Mouse (Mus musculus): Measurements from ENCODE around the gene Tap1. TPM values are rescaled to one million over a fixed set of nuclear protein-coding genes. Genes with fewer than 3 reads are reported as not detected.

Tap1 gene
- total and polyA plus RNA-seq, 3 experiments = 30.7 to 46.6 TPM; not detected in 1

DNA sequence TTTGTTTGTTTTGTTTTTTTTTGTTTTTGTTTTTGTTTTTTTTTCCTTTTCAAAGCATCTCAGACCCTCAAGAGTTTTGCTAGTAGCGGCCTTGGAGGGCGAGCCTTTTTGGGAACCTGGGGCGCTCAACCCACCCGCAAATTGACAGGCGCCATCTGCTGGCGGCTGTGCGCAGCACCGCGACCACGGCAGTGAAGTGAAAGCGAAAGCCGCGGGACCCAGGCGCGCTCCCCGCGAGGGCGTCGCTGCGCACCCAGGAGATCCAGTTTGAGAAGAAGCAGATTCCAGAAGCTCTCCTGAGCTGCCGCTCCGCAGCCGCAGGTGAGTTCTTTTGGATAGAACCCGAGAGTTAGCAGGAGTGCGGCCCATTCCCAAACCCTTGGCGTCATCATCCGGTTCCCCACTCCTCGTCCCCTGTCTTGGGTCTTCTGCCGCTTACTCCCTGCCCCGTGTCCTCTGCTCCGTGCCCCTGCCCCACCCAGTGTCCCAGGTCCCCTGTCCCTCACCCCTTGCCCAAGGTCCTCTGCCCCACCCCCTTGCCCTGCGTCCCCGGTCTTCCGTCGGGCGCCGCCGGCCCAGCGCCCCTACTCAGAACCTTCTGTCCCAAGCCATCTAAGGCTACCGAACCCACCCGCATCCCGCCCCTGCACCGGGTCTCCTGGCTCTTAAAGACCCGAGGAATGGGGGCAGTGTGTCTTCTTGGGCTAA, 17.1 kb downstream of the Tap1 start:
- Histone ChIP-seq H3K4me1 (ENCODE audit: control insufficient read depth in 1 of 2, insufficient read depth in 2 of 2, low read length in 2 of 2) (peaks cover 3 to 20% of the 10 kb centered on the region in 2 experiments), H3K9ac (ENCODE audit: control insufficient read depth, low read depth, low read length, poor library complexity, severe bottlenecking) (peak overlapping the region; percentile 96), H3K36me3 (ENCODE audit: control insufficient read depth in 1 of 2, insufficient read depth in 2 of 2, low read length in 2 of 2) (peaks cover 0 to 10% of the 10 kb centered on the region in 2 experiments; a peak in 2 of 4 replicates), H3K4me3 (ENCODE audit: control insufficient read depth in 1 of 2, insufficient read depth in 1 of 2, low read depth in 2 of 2, low read length in 2 of 2) (peak overlapping the region; percentile 65 to 97), H3K27ac (ENCODE audit: control insufficient read depth, low read depth, low read length) (peak overlapping the region; percentile 67), H3K79me2 (ENCODE audit: control insufficient read depth, insufficient read depth, low read length, poor library complexity) (peaks cover 13% of the 10 kb centered on the region), H3K27me3 (ENCODE audit: control insufficient read depth in 1 of 2, insufficient read depth in 2 of 2, low read length in 2 of 2) (no peaks in the 10 kb centered on the region), H3K9me3 (replicated peaks; ENCODE audit: insufficient read depth, low read length) (no peaks in the 10 kb centered on the region)
- peak; percentile 91 for DNase-seq (ENCODE audit: low read depth, low spot score)
- TF ChIP-seq MXI1 (IDR thresholded peaks at IDR 0.05; ENCODE audit: low read depth, low read length) (peak; percentile 65), ETS1 (IDR thresholded peaks at IDR 0.05; ENCODE audit: low read depth, low read length) (peak; percentile 90), NRF1 (IDR thresholded peaks at IDR 0.05; ENCODE audit: insufficient read depth, low read depth, low read length, poor library complexity, severe bottlenecking) (no peak; the same call in 1 of the 2 replicates), GATA1 (IDR thresholded peaks at IDR 0.05; ENCODE audit: low read depth, low read length) (no peak), POLR2A (IDR thresholded peaks at IDR 0.05; ENCODE audit: control insufficient read depth in 1 of 2, insufficient read depth in 1 of 2, low read depth in 1 of 2, low read length in 2 of 2, poor library complexity in 1 of 2) (peak in 1 of 2 experiments; percentile 40; a peak in 1 of 4 replicates), MAZ (IDR thresholded peaks at IDR 0.05; ENCODE audit: low read depth, low read length) (peak; percentile 60; the same call in 1 of the 2 replicates), USF2 (IDR thresholded peaks at IDR 0.05; ENCODE audit: borderline replicate concordance in 1 of 2, insufficient read depth in 1 of 2, low read depth in 1 of 2, low read length in 2 of 2) (no peak), TCF12 (IDR thresholded peaks at IDR 0.05; ENCODE audit: low read depth, low read length) (peak; percentile 50; the same call in 1 of the 2 replicates), HCFC1 (IDR thresholded peaks at IDR 0.05; ENCODE audit: low read depth, low read length) (peak; percentile 67; the same call in 1 of the 2 replicates), MYC (IDR thresholded peaks at IDR 0.05; ENCODE audit: low read depth, low read length) (0 out of 2 replicates have a peak, but pooled peaks have one; percentile 31), NELFE (IDR thresholded peaks at IDR 0.05; ENCODE audit: low read depth, low read length) (peak; percentile 19; the same call in 1 of the 2 replicates), EP300 (IDR thresholded peaks at IDR 0.05; ENCODE audit: low read depth in 1 of 2, low read length in 2 of 2) (0 out of 4 replicates have a peak, but pooled peaks of 1 of the 2 experiments have one; percentile 8), SMC3 (IDR thresholded peaks at IDR 0.05; ENCODE audit: low read depth, low read length) (peak; percentile 81), SIN3A (IDR thresholded peaks at IDR 0.05; ENCODE audit: low read length) (peak; percentile 91), UBTF (IDR thresholded peaks at IDR 0.05; ENCODE audit: borderline replicate concordance, insufficient read depth, low read depth, low read length) (0 out of 2 replicates have a peak, but pooled peaks have one; percentile 50), CTCF (IDR thresholded peaks at IDR 0.05 in 2 of 3, conservative IDR thresholded peaks at IDR 0.05 in 1 of 3; ENCODE audit: control insufficient read depth in 1 of 3, insufficient read depth in 1 of 3, low read depth in 2 of 3, low read length in 3 of 3, poor library complexity in 1 of 3, severe bottlenecking in 1 of 3) (peak in 2 of 3 experiments; percentile 86 to 98; a peak in 5 of 6 replicates), TBP (IDR thresholded peaks at IDR 0.05; ENCODE audit: low read depth, low read length) (peak; percentile 39; the same call in 1 of the 2 replicates), POLR2AphosphoS2 (IDR thresholded peaks at IDR 0.05; ENCODE audit: low read length) (no peak), RAD21 (IDR thresholded peaks at IDR 0.05; ENCODE audit: low read depth, low read length) (peak; percentile 46)
